Comparison of ENCODE assay signal across 26 mouse cellular contexts in genomic region chr12:13202322-13202721, GRCm38 (mm10). TPM values are rescaled to one million over a fixed set of nuclear protein-coding genes. Genes with fewer than 3 reads are reported as not detected.
DNase-seq lines count a peak whose midpoint lies in the region; ATAC-seq and TF ChIP-seq lines count a peak whose summit lies in the region.
"Had no signal": no experiment of that assay in that cellular context is flagged by ENCODE, and none has a peak within 500 bp of the region (broad histone marks: within the 10 kb centered on the region; RNA-seq: fewer than 3 reads in every experiment).

No protein-coding gene starts in this region.

- H3K9me3 ChIP-seq in forebrain, embryonic 10.5 days: no peaks in the 10 kb centered on the region
- H3K9me3 ChIP-seq in forebrain, postnatal 0 days (ENCODE audit: low read length): no peaks in the 10 kb centered on the region
- H3K9me3 ChIP-seq in heart, embryonic 16.5 days (replicated peaks; ENCODE audit: control insufficient read depth, low read length): no peaks in the 10 kb centered on the region
- H3K9me3 ChIP-seq in heart, embryonic 11.5 days (replicated peaks; ENCODE audit: control insufficient read depth, low read length): no peaks in the 10 kb centered on the region
- H3K9me3 ChIP-seq in midbrain, embryonic 10.5 days (replicated peaks): no peaks in the 10 kb centered on the region
- no peaks in the 10 kb centered on the region for H3K9me3 ChIP-seq in midbrain, postnatal 0 days (ENCODE audit: low read length)
- H3K9me3 ChIP-seq: embryonic facial prominence, embryonic 12.5 days; forebrain, embryonic 15.5 days; hindbrain, embryonic 15.5 days; midbrain, embryonic 12.5 days; neural tube, embryonic 13.5 days had no signal

- TF ChIP-seq CTCF in forebrain, postnatal 0 days (IDR thresholded peaks at IDR 0.05; ENCODE audit: low read depth): no peak
- TF ChIP-seq CTCF in midbrain, postnatal 0 days (IDR thresholded peaks at IDR 0.05): no peak

- H3K36me3 ChIP-seq in forebrain, embryonic 10.5 days (replicated peaks): no peaks in the 10 kb centered on the region
- H3K36me3 ChIP-seq in forebrain, postnatal 0 days (ENCODE audit: insufficient read depth): no peaks in the 10 kb centered on the region
- no peaks in the 10 kb centered on the region for H3K36me3 ChIP-seq in heart, embryonic 16.5 days (ENCODE audit: control insufficient read depth, insufficient read depth)
- H3K36me3 ChIP-seq in heart, embryonic 11.5 days (ENCODE audit: control insufficient read depth, insufficient read depth, low read length): no peaks in the 10 kb centered on the region
- H3K36me3 ChIP-seq in midbrain, embryonic 10.5 days: no peaks in the 10 kb centered on the region
- H3K36me3 ChIP-seq in midbrain, postnatal 0 days (ENCODE audit: insufficient read depth, low read length): no peaks in the 10 kb centered on the region
- H3K36me3 ChIP-seq: embryonic facial prominence, embryonic 12.5 days; forebrain, embryonic 15.5 days; hindbrain, embryonic 15.5 days; midbrain, embryonic 12.5 days; neural tube, embryonic 13.5 days had no signal

- H3K9ac ChIP-seq in forebrain, postnatal 0 days: no peak overlapping the region
- H3K9ac ChIP-seq in heart, embryonic 16.5 days (ENCODE audit: low read length): no peak overlapping the region
- H3K9ac ChIP-seq in heart, embryonic 11.5 days (ENCODE audit: low read depth, low read length): no peak overlapping the region
- no peak overlapping the region for H3K9ac ChIP-seq in midbrain, postnatal 0 days (replicated peaks; ENCODE audit: low read length, poor library complexity, severe bottlenecking)
- H3K9ac ChIP-seq: embryonic facial prominence, embryonic 12.5 days; forebrain, embryonic 15.5 days; hindbrain, embryonic 15.5 days; liver, embryonic 14.5 days; lung, embryonic 14.5 days; midbrain, embryonic 12.5 days; neural tube, embryonic 13.5 days had no signal

- H3K27ac ChIP-seq in forebrain, embryonic 10.5 days: 0 out of 2 replicates have a peak overlapping the region, but pooled peaks have one; percentile 33
- H3K27ac ChIP-seq in forebrain, postnatal 0 days (ENCODE audit: low read depth, low read length): no peak overlapping the region
- no peak overlapping the region for H3K27ac ChIP-seq in heart, embryonic 16.5 days (ENCODE audit: low read length)
- no peak overlapping the region for H3K27ac ChIP-seq in heart, embryonic 11.5 days (ENCODE audit: low read depth, low read length)
- H3K27ac ChIP-seq in midbrain, embryonic 10.5 days (replicated peaks): peak overlapping the region; percentile 49; the same call in 1 of the 2 replicates
- no peak overlapping the region for H3K27ac ChIP-seq in midbrain, postnatal 0 days (ENCODE audit: low read depth, low read length)
- H3K27ac ChIP-seq: embryonic facial prominence, embryonic 12.5 days; forebrain, embryonic 15.5 days; gastrocnemius, adult 2 months; heart, adult 2 months; hindbrain, embryonic 15.5 days; liver, embryonic 14.5 days; midbrain, embryonic 12.5 days; neural tube, embryonic 13.5 days had no signal

- H3K27me3 ChIP-seq in forebrain, embryonic 10.5 days (ENCODE audit: poor library complexity, severe bottlenecking): no peaks in the 10 kb centered on the region
- H3K27me3 ChIP-seq in forebrain, postnatal 0 days (ENCODE audit: insufficient read depth, low read length): no peaks in the 10 kb centered on the region
- H3K27me3 ChIP-seq in heart, embryonic 16.5 days (ENCODE audit: control insufficient read depth, insufficient read depth, low read length): no peaks in the 10 kb centered on the region
- H3K27me3 ChIP-seq in heart, embryonic 11.5 days (ENCODE audit: control insufficient read depth, insufficient read depth, low read length): no peaks in the 10 kb centered on the region
- no peaks in the 10 kb centered on the region for H3K27me3 ChIP-seq in midbrain, embryonic 10.5 days (ENCODE audit: low read depth, poor library complexity, severe bottlenecking)
- no peaks in the 10 kb centered on the region for H3K27me3 ChIP-seq in midbrain, postnatal 0 days (ENCODE audit: insufficient read depth, low read length)
- H3K27me3 ChIP-seq: CH12.LX; embryonic facial prominence, embryonic 12.5 days; forebrain, embryonic 15.5 days; hindbrain, embryonic 15.5 days; midbrain, embryonic 12.5 days; neural tube, embryonic 13.5 days had no signal

- H3K4me3 ChIP-seq in forebrain, embryonic 10.5 days: no peak overlapping the region
- H3K4me3 ChIP-seq in forebrain, postnatal 0 days (ENCODE audit: low read depth, low read length): no peak overlapping the region
- no peak overlapping the region for H3K4me3 ChIP-seq in heart, embryonic 16.5 days (ENCODE audit: low read length)
- H3K4me3 ChIP-seq in heart, embryonic 11.5 days (ENCODE audit: low read depth, low read length): no peak overlapping the region
- H3K4me3 ChIP-seq in midbrain, embryonic 10.5 days: no peak overlapping the region
- H3K4me3 ChIP-seq in midbrain, postnatal 0 days (ENCODE audit: low read depth, low read length): no peak overlapping the region
- H3K4me3 ChIP-seq: embryonic facial prominence, embryonic 12.5 days; forebrain, embryonic 15.5 days; gastrocnemius, adult 2 months; heart, adult 2 months; hindbrain, embryonic 15.5 days; midbrain, embryonic 12.5 days; neural tube, embryonic 13.5 days had no signal

- peaks cover 16% of the 10 kb centered on the region for H3K4me1 ChIP-seq in forebrain, embryonic 10.5 days
- no peaks in the 10 kb centered on the region for H3K4me1 ChIP-seq in forebrain, postnatal 0 days (ENCODE audit: insufficient read depth)
- no peaks in the 10 kb centered on the region; the same call in 1 of the 2 replicates for H3K4me1 ChIP-seq in heart, embryonic 16.5 days (ENCODE audit: control insufficient read depth, insufficient read depth, low read length)
- peaks cover 3% of the 10 kb centered on the region; the same call in 1 of the 2 replicates for H3K4me1 ChIP-seq in heart, embryonic 11.5 days (ENCODE audit: control insufficient read depth, insufficient read depth, low read length)
- H3K4me1 ChIP-seq in midbrain, embryonic 10.5 days: peaks cover 9% of the 10 kb centered on the region
- H3K4me1 ChIP-seq in midbrain, postnatal 0 days (ENCODE audit: insufficient read depth, low read length): no peaks in the 10 kb centered on the region
- H3K4me1 ChIP-seq: embryonic facial prominence, embryonic 12.5 days; hindbrain, embryonic 15.5 days had no signal

- no peak overlapping the region for H3K4me2 ChIP-seq in forebrain, postnatal 0 days (ENCODE audit: low read depth)
- H3K4me2 ChIP-seq in heart, embryonic 16.5 days (ENCODE audit: low read depth, low read length): no peak overlapping the region
- no peak overlapping the region for H3K4me2 ChIP-seq in heart, embryonic 11.5 days
- no peak overlapping the region for H3K4me2 ChIP-seq in midbrain, postnatal 0 days (ENCODE audit: low read depth, low read length, poor library complexity, severe bottlenecking)
- H3K4me2 ChIP-seq: embryonic facial prominence, embryonic 12.5 days; forebrain, embryonic 15.5 days; hindbrain, embryonic 15.5 days; lung, embryonic 14.5 days; midbrain, embryonic 12.5 days; neural tube, embryonic 13.5 days had no signal

- ATAC-seq in forebrain, postnatal 0 days: no peak
- ATAC-seq in heart, embryonic 16.5 days (replicated peaks; ENCODE audit: extremely low read depth, insufficient read depth, low FRiP score): peak; percentile 41
- no peak for ATAC-seq in heart, embryonic 11.5 days (replicated peaks; ENCODE audit: insufficient number of reproducible peaks, low FRiP score, low TSS enrichment)
- ATAC-seq in midbrain, postnatal 0 days (ENCODE audit: low FRiP score): no peak
- ATAC-seq: forebrain, embryonic 15.5 days had no signal

- no peak for DNase-seq in forebrain, embryonic 10.5 days (ENCODE audit: extremely low spot score, low spot score)
- no peak for DNase-seq in forebrain, postnatal 0 days
- DNase-seq in midbrain, embryonic 10.5 days (ENCODE audit: low spot score): no peak
- DNase-seq in midbrain, postnatal 0 days (ENCODE audit: low spot score): no peak
- DNase-seq in adrenal gland, postnatal 4 days (ENCODE audit: low spot score in 2 of 2): no peak
- DNase-seq: adrenal gland, adult 8-10 months; cerebellum, adult 9-10 months; cerebellum, postnatal 36 days; gastrocnemius, adult 2 months; gastrocnemius, postnatal 36 days; heart, adult 2 months; kidney, adult 11 months; kidney, postnatal 14 days; layer of hippocampus, adult 9-11 months; liver; lung, embryonic 14.5 days; lung, postnatal 36 days had no signal

RNA-seq across cellular contexts. Expression of gene Ddx1, which starts 46.7 kb away (rescaled TPM):
- polyA plus RNA-seq in forebrain, embryonic 10.5 days (2016; fragmentation: Nextera tagmentation; extraction: Ambion mirVana): 211 and 212 TPM in 2 replicates
- total RNA-seq in forebrain, postnatal 0 days (2014; rRNA removed): 61.6 and 81.1 TPM in 2 replicates
- polyA plus RNA-seq in forebrain, postnatal 0 days (2015; fragmentation: Nextera tagmentation; extraction: Ambion mirVana): 119 and 137 TPM in 2 replicates
- 83.8 and 89.4 TPM in 2 replicates for polyA plus RNA-seq in heart, embryonic 16.5 days (2015; fragmentation: Nextera tagmentation; extraction: Ambion mirVana)
- 113 and 140 TPM in 2 replicates for polyA plus RNA-seq in heart, embryonic 11.5 days (2014; fragmentation: Nextera tagmentation; extraction: Ambion mirVana)
- polyA plus RNA-seq in midbrain, embryonic 10.5 days (2016; fragmentation: Nextera tagmentation; extraction: Ambion mirVana): 194 and 202 TPM in 2 replicates
- total RNA-seq in midbrain, postnatal 0 days (2014; rRNA removed): 48.3 and 54.4 TPM in 2 replicates
- 126 and 133 TPM in 2 replicates for polyA plus RNA-seq in midbrain, postnatal 0 days (2015; fragmentation: Nextera tagmentation; extraction: Ambion mirVana)
- total RNA-seq in adrenal gland, postnatal 4 days (2021): 100 to 1,000 TPM; 103 to 116 TPM

Comparison
In these comparisons a context has a peak if more than half of its experiments do, and no peak if none do; other contexts are left out.
1. H3K27ac ChIP-seq: peak in forebrain, embryonic 10.5 days (single experiment) and midbrain, embryonic 10.5 days (single experiment); none in forebrain, postnatal 0 days (single experiment), heart, embryonic 16.5 days (single experiment), heart, embryonic 11.5 days (single experiment) and midbrain, postnatal 0 days (single experiment).